Mouse (Mus musculus): ENCODE measurements around the gene Wdr72. TPM values are rescaled to one million over a fixed set of nuclear protein-coding genes. Genes with fewer than 3 reads are reported as not detected.

Wdr72 gene
- not detected for polyA plus RNA-seq (2012; fragmentation: generic; extraction: Trizol)
- long read RNA-seq, experiment 1: 0 reads
- long read RNA-seq, experiment 2: 0 reads

DNA sequence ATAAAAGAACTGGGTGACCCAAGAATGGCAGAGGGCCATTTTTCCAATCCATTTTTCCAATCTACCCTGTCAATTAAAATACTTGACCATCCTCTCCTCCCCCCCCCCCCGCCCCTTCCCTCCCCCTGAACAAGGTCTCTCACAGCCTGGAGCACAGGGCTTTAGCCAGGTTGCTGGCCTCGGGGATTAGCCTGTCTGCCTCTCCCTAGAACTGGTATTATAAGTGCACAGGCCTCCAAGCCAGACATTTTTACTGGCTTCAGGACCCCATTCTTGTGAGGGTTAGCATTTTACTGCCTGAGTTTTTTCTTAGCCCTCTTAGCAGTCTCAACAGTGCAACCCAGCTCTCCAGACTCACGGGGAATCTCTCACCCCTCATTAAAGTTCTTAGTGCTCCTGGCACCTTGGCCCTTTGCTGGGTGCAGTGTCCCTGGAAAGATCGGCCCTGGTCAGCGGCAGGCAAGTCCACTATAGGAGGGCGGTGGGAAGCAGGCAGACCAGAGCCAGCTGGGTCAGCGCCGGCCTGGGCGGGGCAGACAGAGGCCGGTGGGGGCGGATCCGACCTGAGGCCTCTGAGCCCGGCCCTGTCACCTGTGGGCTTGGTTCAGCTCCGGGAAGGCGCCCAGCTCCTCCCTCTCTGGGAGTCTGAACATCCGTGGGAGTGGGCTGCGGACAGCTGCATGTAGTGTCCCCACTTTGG lies at the start of gene Wdr72:
Wdr72 (plus strand) TSS at position 596 of the 700 bp plus-strand sequence.
- H3K79me2 ChIP-seq (ENCODE audit: control insufficient read depth, insufficient read depth): no peaks in the 10 kb centered on the region
- H3K36me3 ChIP-seq (ENCODE audit: control insufficient read depth, insufficient read depth): no peaks in the 10 kb centered on the region
- TF ChIP-seq USF1 (IDR thresholded peaks at IDR 0.05; ENCODE audit: low read depth): no peak
- no peak for TF ChIP-seq MAX (IDR thresholded peaks at IDR 0.05)
- no peak for TF ChIP-seq FOSL1 (IDR thresholded peaks at IDR 0.05; ENCODE audit: insufficient read depth, low read length, poor library complexity, severe bottlenecking)
- TF ChIP-seq MYOG (IDR thresholded peaks at IDR 0.05; ENCODE audit: control insufficient read depth, extremely low read depth, insufficient read length): no peak
- no peak for TF ChIP-seq MYOD1 (IDR thresholded peaks at IDR 0.05; ENCODE audit: control insufficient read depth, insufficient read length, low read depth)
- TF ChIP-seq CEBPB (IDR thresholded peaks at IDR 0.05; ENCODE audit: low read depth): no peak
- no peak for TF ChIP-seq CTCF (IDR thresholded peaks at IDR 0.05; ENCODE audit: control insufficient read depth, insufficient read depth, insufficient read length)
- no peak within 1 kb of the TSS for H3ac ChIP-seq (ENCODE audit: control insufficient read depth, insufficient read length, low read depth)
- no peak within 1 kb of the TSS for H3K4me3 ChIP-seq (ENCODE audit: insufficient read depth, poor library complexity, severe bottlenecking)
- no peaks in the 10 kb centered on the region for H3K79me3 ChIP-seq (ENCODE audit: low read depth)
- H3K27me3 ChIP-seq (ENCODE audit: control insufficient read depth, insufficient read depth, insufficient read length): no peaks in the 10 kb centered on the region

DNA sequence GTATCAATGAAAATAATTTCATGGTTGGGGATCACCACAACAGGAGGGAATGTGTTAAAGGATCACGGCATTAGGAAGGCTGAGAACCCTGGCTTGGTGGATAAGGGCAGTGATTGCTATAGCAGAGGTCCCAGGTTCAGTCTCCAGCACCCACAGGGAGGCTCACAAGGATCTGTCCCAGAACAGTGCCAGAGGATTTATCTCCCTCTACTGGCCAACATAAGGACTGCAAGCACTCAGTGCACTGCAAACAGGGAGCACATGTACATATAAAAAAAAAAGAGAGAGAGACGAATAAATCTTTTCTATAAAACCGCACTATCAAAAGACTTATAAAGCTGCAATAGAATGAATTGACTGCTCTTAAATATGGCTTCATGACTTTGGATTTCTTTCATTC lies 43.9 kb upstream of the Wdr72 start:
- Histone ChIP-seq H3K4me3 (ENCODE audit: insufficient read depth, poor library complexity, severe bottlenecking) (no peak overlapping the region), H3K79me3 (ENCODE audit: low read depth) (no peaks in the 10 kb centered on the region), H3K27me3 (ENCODE audit: control insufficient read depth, insufficient read depth, insufficient read length) (no peaks in the 10 kb centered on the region), H3ac (ENCODE audit: control insufficient read depth, insufficient read length, low read depth) (no peak overlapping the region), H3K36me3 (ENCODE audit: control insufficient read depth, insufficient read depth) (no peaks in the 10 kb centered on the region), H3K79me2 (ENCODE audit: control insufficient read depth, insufficient read depth) (no peaks in the 10 kb centered on the region)
- TF ChIP-seq MAX (IDR thresholded peaks at IDR 0.05): no peak
- no peak for TF ChIP-seq CEBPB (IDR thresholded peaks at IDR 0.05; ENCODE audit: low read depth)
- TF ChIP-seq CTCF (IDR thresholded peaks at IDR 0.05; ENCODE audit: control insufficient read depth, insufficient read depth, insufficient read length): no peak
- TF ChIP-seq MYOG (IDR thresholded peaks at IDR 0.05; ENCODE audit: control insufficient read depth, extremely low read depth, insufficient read length): no peak
- TF ChIP-seq USF1 (IDR thresholded peaks at IDR 0.05; ENCODE audit: low read depth): no peak
- no peak for TF ChIP-seq MYOD1 (IDR thresholded peaks at IDR 0.05; ENCODE audit: control insufficient read depth, insufficient read length, low read depth)
- no peak for TF ChIP-seq FOSL1 (IDR thresholded peaks at IDR 0.05; ENCODE audit: insufficient read depth, low read length, poor library complexity, severe bottlenecking)

DNA sequence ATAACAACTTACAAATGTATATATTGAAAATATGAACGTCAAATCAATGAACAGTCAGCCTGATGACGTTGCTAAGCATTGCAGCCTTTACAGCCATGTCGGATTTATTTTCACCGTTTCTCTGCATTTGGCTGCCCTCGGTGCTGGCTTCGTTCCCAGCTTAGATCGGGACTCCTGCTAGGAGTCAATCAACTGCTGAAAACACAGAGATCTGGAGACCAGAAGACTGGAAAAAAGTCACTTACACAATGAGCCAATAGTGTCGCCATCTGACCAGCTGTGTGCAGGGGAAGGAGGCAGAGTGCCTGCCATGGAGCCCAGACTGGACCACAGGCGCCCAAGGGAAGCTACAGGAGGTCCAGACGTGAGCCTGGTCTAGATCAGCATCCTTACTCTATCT lies 43.4 kb upstream of the Wdr72 start:
- TF ChIP-seq CTCF (IDR thresholded peaks at IDR 0.05; ENCODE audit: control insufficient read depth, insufficient read depth, insufficient read length) (no peak), MYOD1 (IDR thresholded peaks at IDR 0.05; ENCODE audit: control insufficient read depth, insufficient read length, low read depth) (no peak), CEBPB (IDR thresholded peaks at IDR 0.05; ENCODE audit: low read depth) (no peak), MYOG (IDR thresholded peaks at IDR 0.05; ENCODE audit: control insufficient read depth, extremely low read depth, insufficient read length) (no peak), USF1 (IDR thresholded peaks at IDR 0.05; ENCODE audit: low read depth) (no peak), MAX (IDR thresholded peaks at IDR 0.05) (no peak), FOSL1 (IDR thresholded peaks at IDR 0.05; ENCODE audit: insufficient read depth, low read length, poor library complexity, severe bottlenecking) (no peak)
- Histone ChIP-seq H3K79me2 (ENCODE audit: control insufficient read depth, insufficient read depth) (no peaks in the 10 kb centered on the region), H3K79me3 (ENCODE audit: low read depth) (no peaks in the 10 kb centered on the region), H3ac (ENCODE audit: control insufficient read depth, insufficient read length, low read depth) (no peak overlapping the region), H3K36me3 (ENCODE audit: control insufficient read depth, insufficient read depth) (no peaks in the 10 kb centered on the region), H3K27me3 (ENCODE audit: control insufficient read depth, insufficient read depth, insufficient read length) (no peaks in the 10 kb centered on the region), H3K4me3 (ENCODE audit: insufficient read depth, poor library complexity, severe bottlenecking) (no peak overlapping the region)

DNA sequence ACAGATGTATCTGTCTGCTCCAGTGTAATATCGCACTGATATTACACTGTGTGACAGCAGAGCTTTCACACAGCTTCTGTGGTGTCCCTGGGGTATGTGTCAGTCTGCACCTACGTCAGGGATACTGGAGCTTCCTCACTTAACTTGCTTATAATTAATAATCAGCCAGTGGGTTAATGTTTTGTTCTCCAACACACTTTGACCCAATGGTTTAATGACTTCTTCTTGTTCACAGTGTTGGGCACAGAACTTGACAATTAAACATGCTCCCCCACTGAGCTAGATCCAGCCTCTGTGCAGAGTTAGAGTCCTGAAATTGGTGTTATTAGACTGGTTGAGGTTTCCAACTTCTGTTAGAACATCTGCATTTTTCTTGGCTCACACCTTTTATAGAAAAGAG lies 34.2 kb upstream of the Wdr72 start:
- Histone ChIP-seq H3K79me3 (ENCODE audit: low read depth) (no peaks in the 10 kb centered on the region), H3ac (ENCODE audit: control insufficient read depth, insufficient read length, low read depth) (no peak overlapping the region), H3K4me3 (ENCODE audit: insufficient read depth, poor library complexity, severe bottlenecking) (no peak overlapping the region), H3K27me3 (ENCODE audit: control insufficient read depth, insufficient read depth, insufficient read length) (no peaks in the 10 kb centered on the region), H3K79me2 (ENCODE audit: control insufficient read depth, insufficient read depth) (no peaks in the 10 kb centered on the region), H3K36me3 (ENCODE audit: control insufficient read depth, insufficient read depth) (no peaks in the 10 kb centered on the region)
- TF ChIP-seq CTCF (IDR thresholded peaks at IDR 0.05; ENCODE audit: control insufficient read depth, insufficient read depth, insufficient read length): no peak
- TF ChIP-seq MAX (IDR thresholded peaks at IDR 0.05): no peak
- TF ChIP-seq MYOG (IDR thresholded peaks at IDR 0.05; ENCODE audit: control insufficient read depth, extremely low read depth, insufficient read length): no peak
- TF ChIP-seq USF1 (IDR thresholded peaks at IDR 0.05; ENCODE audit: low read depth): no peak
- TF ChIP-seq FOSL1 (IDR thresholded peaks at IDR 0.05; ENCODE audit: insufficient read depth, low read length, poor library complexity, severe bottlenecking): no peak
- no peak for TF ChIP-seq MYOD1 (IDR thresholded peaks at IDR 0.05; ENCODE audit: control insufficient read depth, insufficient read length, low read depth)
- TF ChIP-seq CEBPB (IDR thresholded peaks at IDR 0.05; ENCODE audit: low read depth): no peak

DNA sequence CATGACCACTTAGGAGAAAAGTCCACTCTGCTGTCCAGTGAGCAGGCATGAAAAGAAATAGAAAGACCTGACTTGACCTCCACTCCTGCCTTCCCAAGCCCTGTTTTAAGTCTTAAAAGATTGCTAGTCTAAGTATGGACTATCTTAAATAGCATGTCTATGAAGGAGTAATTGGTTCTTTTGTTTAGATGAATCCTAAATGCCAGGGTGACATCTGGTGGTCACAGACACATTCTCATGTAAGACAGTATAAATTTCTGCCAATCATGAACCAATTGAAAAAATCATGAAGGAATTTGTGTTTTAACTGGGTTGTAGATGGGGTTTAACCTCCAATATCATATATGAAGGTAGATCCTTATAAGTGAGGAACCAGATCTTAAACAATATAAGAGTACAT lies 31.7 kb upstream of the Wdr72 start:
- Histone ChIP-seq H3ac (ENCODE audit: control insufficient read depth, insufficient read length, low read depth) (no peak overlapping the region), H3K36me3 (ENCODE audit: control insufficient read depth, insufficient read depth) (no peaks in the 10 kb centered on the region), H3K27me3 (ENCODE audit: control insufficient read depth, insufficient read depth, insufficient read length) (no peaks in the 10 kb centered on the region), H3K79me2 (ENCODE audit: control insufficient read depth, insufficient read depth) (no peaks in the 10 kb centered on the region), H3K79me3 (ENCODE audit: low read depth) (no peaks in the 10 kb centered on the region), H3K4me3 (ENCODE audit: insufficient read depth, poor library complexity, severe bottlenecking) (no peak overlapping the region)
- TF ChIP-seq MYOD1 (IDR thresholded peaks at IDR 0.05; ENCODE audit: control insufficient read depth, insufficient read length, low read depth) (no peak), MAX (IDR thresholded peaks at IDR 0.05) (no peak), USF1 (IDR thresholded peaks at IDR 0.05; ENCODE audit: low read depth) (no peak), CEBPB (IDR thresholded peaks at IDR 0.05; ENCODE audit: low read depth) (no peak), CTCF (IDR thresholded peaks at IDR 0.05; ENCODE audit: control insufficient read depth, insufficient read depth, insufficient read length) (no peak), FOSL1 (IDR thresholded peaks at IDR 0.05; ENCODE audit: insufficient read depth, low read length, poor library complexity, severe bottlenecking) (no peak), MYOG (IDR thresholded peaks at IDR 0.05; ENCODE audit: control insufficient read depth, extremely low read depth, insufficient read length) (no peak)

Measured in C2C12 (cell line).